30 mouse cellular contexts compared by ENCODE assay signal in genomic region chr6:99217846-99218245, GRCm38 (mm10).
DNase-seq lines count a peak whose midpoint lies in the region; ATAC-seq and TF ChIP-seq lines count a peak whose summit lies in the region.
"Had no signal": no experiment of that assay in that cellular context is flagged by ENCODE, and none has a peak within 500 bp of the region (broad histone marks: within the 10 kb centered on the region; RNA-seq: fewer than 3 reads in every experiment).

No protein-coding gene starts in this region.

- 49% methylated on average over 2 of the region's 2 CpGs for WGBS in lung, postnatal 0 days
- WGBS in large intestine, adult 2 months, result 22% methylated on average over 2 of the region's 2 CpGs
- 48% methylated on average over 2 of the region's 2 CpGs for WGBS in stomach, postnatal 0 days

- no peak overlapping the region for H3K9ac ChIP-seq in lung, postnatal 0 days (replicated peaks; ENCODE audit: low read depth)
- H3K9ac ChIP-seq in stomach, postnatal 0 days (ENCODE audit: low read length), result no peak overlapping the region
- H3K9ac ChIP-seq: embryonic facial prominence, embryonic 15.5 days; forebrain, embryonic 13.5 days; heart, embryonic 12.5 days; hindbrain, embryonic 13.5 days; kidney, embryonic 15.5 days; liver, embryonic 12.5 days; liver, postnatal 0 days; neural tube, embryonic 12.5 days had no signal

- H3K27me3 ChIP-seq in lung, postnatal 0 days (replicated peaks; ENCODE audit: insufficient read depth, low read length), result no peaks in the 10 kb centered on the region
- no peaks in the 10 kb centered on the region for H3K27me3 ChIP-seq in stomach, postnatal 0 days (ENCODE audit: control insufficient read depth, insufficient read depth, low read length)
- H3K27me3 ChIP-seq: CH12.LX; embryonic facial prominence, embryonic 15.5 days; forebrain, embryonic 13.5 days; heart, embryonic 12.5 days; hindbrain, embryonic 13.5 days; kidney, embryonic 15.5 days; liver, embryonic 12.5 days; neural tube, embryonic 12.5 days had no signal

- H3K4me3 ChIP-seq in lung, postnatal 0 days (ENCODE audit: low read depth, low read length), result no peak overlapping the region
- H3K4me3 ChIP-seq in stomach, postnatal 0 days (ENCODE audit: low read depth, low read length), result no peak overlapping the region
- H3K4me3 ChIP-seq: embryonic facial prominence, embryonic 10.5 days; embryonic facial prominence, embryonic 15.5 days; forebrain, embryonic 13.5 days; heart, embryonic 12.5 days; hindbrain, embryonic 13.5 days; kidney, embryonic 15.5 days; liver, embryonic 12.5 days; neural tube, embryonic 12.5 days had no signal

- no peak overlapping the region for H3K4me2 ChIP-seq in lung, postnatal 0 days (replicated peaks; ENCODE audit: low read depth, low read length)
- H3K4me2 ChIP-seq in stomach, postnatal 0 days (replicated peaks; ENCODE audit: low read depth), result no peak overlapping the region
- H3K4me2 ChIP-seq: embryonic facial prominence, embryonic 15.5 days; forebrain, embryonic 13.5 days; heart, embryonic 12.5 days; hindbrain, embryonic 13.5 days; kidney, embryonic 15.5 days; liver, embryonic 12.5 days; neural tube, embryonic 12.5 days had no signal

- no peaks in the 10 kb centered on the region for H3K9me3 ChIP-seq in lung, postnatal 0 days (ENCODE audit: low read length)
- H3K9me3 ChIP-seq in stomach, postnatal 0 days (ENCODE audit: control insufficient read depth, low read length), result no peaks in the 10 kb centered on the region
- H3K9me3 ChIP-seq: embryonic facial prominence, embryonic 10.5 days; embryonic facial prominence, embryonic 15.5 days; forebrain, embryonic 13.5 days; heart, embryonic 12.5 days; hindbrain, embryonic 13.5 days; kidney, embryonic 15.5 days; liver, embryonic 12.5 days; neural tube, embryonic 12.5 days had no signal

- no peak for TF ChIP-seq CTCF in lung, postnatal 0 days (IDR thresholded peaks at IDR 0.05)
- TF ChIP-seq CTCF in stomach, postnatal 0 days (IDR thresholded peaks at IDR 0.05; ENCODE audit: low read depth), result no peak

- no peak overlapping the region for H3K27ac ChIP-seq in lung, postnatal 0 days (ENCODE audit: low read length)
- H3K27ac ChIP-seq in stomach, postnatal 0 days (replicated peaks), result no peak overlapping the region
- H3K27ac ChIP-seq: embryonic facial prominence, embryonic 10.5 days; embryonic facial prominence, embryonic 15.5 days; forebrain, embryonic 13.5 days; hindbrain, embryonic 13.5 days; kidney, embryonic 15.5 days; liver, embryonic 12.5 days; macrophage; neural tube, embryonic 12.5 days had no signal

- H3K4me1 ChIP-seq in lung, postnatal 0 days (ENCODE audit: insufficient read depth, low read depth, low read length), result no peaks in the 10 kb centered on the region
- no peaks in the 10 kb centered on the region for H3K4me1 ChIP-seq in stomach, postnatal 0 days (replicated peaks; ENCODE audit: control insufficient read depth, insufficient read depth)
- H3K4me1 ChIP-seq: embryonic facial prominence, embryonic 10.5 days; embryonic facial prominence, embryonic 15.5 days; liver, embryonic 12.5 days had no signal

- DNase-seq in lung, postnatal 0 days (ENCODE audit: low spot score), result peak; percentile 32
- no peak for DNase-seq in lung, adult 18-20 months
- peak; percentile 63 for DNase-seq in Muller cell, postnatal 12 days (ENCODE audit: inconsistent ontology term)
- DNase-seq in large intestine, adult 2 months (ENCODE audit: low read depth, low spot score), result peak; percentile 53
- DNase-seq in stomach, postnatal 0 days (ENCODE audit: low spot score), result peak; percentile 50
- no peak for DNase-seq in gastrocnemius, postnatal 25 days
- DNase-seq in cerebellum, postnatal 36 days, result no peak
- DNase-seq: adrenal gland, postnatal 14 days; B cell, adult 2 months; cerebellum, adult 18-20 months; gastrocnemius, postnatal 36 days; heart, adult 18-20 months; heart, postnatal 4 days; kidney, adult 18-20 months; left cerebral cortex, postnatal 4 days; liver, postnatal 0 days; lung, postnatal 10 days; thymus, adult 18-20 months; thymus, postnatal 25 days had no signal

- no peaks in the 10 kb centered on the region; the same call in 1 of the 2 replicates for H3K36me3 ChIP-seq in lung, postnatal 0 days (ENCODE audit: insufficient read depth, low read length)
- H3K36me3 ChIP-seq in stomach, postnatal 0 days (ENCODE audit: control insufficient read depth, insufficient read depth, low read length), result no peaks in the 10 kb centered on the region
- H3K36me3 ChIP-seq: embryonic facial prominence, embryonic 10.5 days; embryonic facial prominence, embryonic 15.5 days; hindbrain, embryonic 13.5 days; kidney, embryonic 15.5 days; liver, embryonic 12.5 days; neural tube, embryonic 12.5 days had no signal

- no peak for TF ChIP-seq EP300 in lung, postnatal 0 days (IDR thresholded peaks at IDR 0.05)
- TF ChIP-seq EP300 in stomach, postnatal 0 days (optimal IDR thresholded peaks at IDR 0.05), result no peak

- ATAC-seq in lung, postnatal 0 days, result 0 out of 2 replicates have a peak, but pooled peaks have one; percentile 35
- no peak; the same call in 1 of the 2 replicates for ATAC-seq in stomach, postnatal 0 days (ENCODE audit: low FRiP score, low TSS enrichment)
- ATAC-seq: forebrain, embryonic 13.5 days; liver, embryonic 12.5 days; liver, postnatal 0 days; midbrain, embryonic 16.5 days had no signal

Comparison
In these comparisons a context has a peak if more than half of its experiments do, and no peak if none do; other contexts are left out.
1. DNase-seq: peak in lung, postnatal 0 days (single experiment), Muller cell, postnatal 12 days (single experiment), large intestine, adult 2 months (single experiment) and stomach, postnatal 0 days (single experiment); none in lung, adult 18-20 months (0 of 2), gastrocnemius, postnatal 25 days (single experiment) and cerebellum, postnatal 36 days (0 of 2).